ENCODE assay signal across 17 mouse cellular contexts in the genomic region with DNA sequence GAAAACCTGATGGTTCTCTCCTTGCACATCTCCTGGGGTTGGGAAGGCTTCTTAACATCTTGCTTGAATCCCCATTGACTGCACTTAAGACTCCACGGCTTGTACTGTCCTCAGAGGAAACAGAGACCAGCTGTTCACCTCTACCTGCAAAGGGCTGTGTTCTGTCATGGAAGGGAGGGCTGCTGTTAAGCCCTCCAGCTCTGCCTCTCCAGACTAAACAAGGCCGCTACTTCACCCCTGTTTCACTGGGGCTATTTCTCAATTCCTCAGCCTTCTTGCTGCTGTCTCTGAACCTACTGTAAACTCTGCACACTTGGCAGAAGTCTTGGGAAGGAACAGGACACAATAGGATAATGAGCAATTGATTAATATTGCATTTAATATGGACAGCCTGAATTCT.
DNase-seq lines count a peak whose midpoint lies in the region; ATAC-seq and TF ChIP-seq lines count a peak whose summit lies in the region.
"Had no signal": no experiment of that assay in that cellular context is flagged by ENCODE, and none has a peak within 500 bp of the region (broad histone marks: within the 10 kb centered on the region; RNA-seq: fewer than 3 reads in every experiment).

No protein-coding gene starts in this region.

- DNase-seq in intestine, embryonic 14.5 days (ENCODE audit: low spot score) = peak; percentile 63
- no peak for DNase-seq in stomach, postnatal 0 days (ENCODE audit: low spot score)
- DNase-seq in embryonic facial prominence, embryonic 14.5 days (ENCODE audit: low spot score) = peak; percentile 41
- DNase-seq in layer of hippocampus, adult 11-12 months (ENCODE audit: low spot score) = no peak
- DNase-seq: cerebellum, postnatal 10 days; heart, postnatal 36 days; kidney, postnatal 10 days; liver; lung, postnatal 36 days; right cerebral cortex, postnatal 25 days; thymus, postnatal 14 days had no signal

- no peak overlapping the region for H3K4me3 ChIP-seq in intestine, embryonic 14.5 days (ENCODE audit: low read depth, low read length)
- H3K4me3 ChIP-seq in intestine, postnatal 0 days (ENCODE audit: low read depth, low read length) = no peak overlapping the region
- no peak overlapping the region for H3K4me3 ChIP-seq in stomach, embryonic 14.5 days (ENCODE audit: low read depth, low read length)
- H3K4me3 ChIP-seq in stomach, postnatal 0 days (ENCODE audit: low read depth, low read length) = no peak overlapping the region
- no peak overlapping the region for H3K4me3 ChIP-seq in embryonic facial prominence, embryonic 14.5 days (ENCODE audit: low read depth, low read length)
- H3K4me3 ChIP-seq in stomach, embryonic 16.5 days (replicated peaks; ENCODE audit: low read length) = no peak overlapping the region
- H3K4me3 ChIP-seq: midbrain, embryonic 15.5 days; myocyte had no signal

- H3K9ac ChIP-seq in intestine, embryonic 14.5 days (ENCODE audit: low read length) = no peak overlapping the region
- no peak overlapping the region for H3K9ac ChIP-seq in intestine, postnatal 0 days (ENCODE audit: low read depth, low read length)
- H3K9ac ChIP-seq in stomach, embryonic 14.5 days (replicated peaks; ENCODE audit: low read depth, low read length) = no peak overlapping the region
- no peak overlapping the region for H3K9ac ChIP-seq in stomach, postnatal 0 days (ENCODE audit: low read length)
- no peak overlapping the region for H3K9ac ChIP-seq in embryonic facial prominence, embryonic 14.5 days (ENCODE audit: low read depth, low read length)
- no peak overlapping the region for H3K9ac ChIP-seq in stomach, embryonic 16.5 days (ENCODE audit: low read length)
- H3K9ac ChIP-seq: midbrain, embryonic 15.5 days had no signal

- no peaks in the 10 kb centered on the region for H3K36me3 ChIP-seq in intestine, embryonic 14.5 days (ENCODE audit: control insufficient read depth, insufficient read depth, low read length)
- no peaks in the 10 kb centered on the region for H3K36me3 ChIP-seq in intestine, postnatal 0 days (ENCODE audit: control insufficient read depth, insufficient read depth)
- H3K36me3 ChIP-seq in stomach, embryonic 14.5 days (ENCODE audit: control insufficient read depth, insufficient read depth, low read length) = no peaks in the 10 kb centered on the region
- no peaks in the 10 kb centered on the region for H3K36me3 ChIP-seq in stomach, postnatal 0 days (ENCODE audit: control insufficient read depth, insufficient read depth, low read length)
- no peaks in the 10 kb centered on the region for H3K36me3 ChIP-seq in embryonic facial prominence, embryonic 14.5 days (ENCODE audit: control insufficient read depth, insufficient read depth, low read length)
- H3K36me3 ChIP-seq in stomach, embryonic 16.5 days (ENCODE audit: control insufficient read depth, insufficient read depth, low read length) = no peaks in the 10 kb centered on the region
- H3K36me3 ChIP-seq: midbrain, embryonic 15.5 days had no signal

- H3K27ac ChIP-seq in intestine, embryonic 14.5 days (ENCODE audit: low read depth) = peak overlapping the region; percentile 29
- H3K27ac ChIP-seq in intestine, postnatal 0 days (ENCODE audit: low read depth, low read length) = no peak overlapping the region
- H3K27ac ChIP-seq in stomach, embryonic 14.5 days (ENCODE audit: low read length) = peak overlapping the region; percentile 58; the same call in 1 of the 2 replicates
- H3K27ac ChIP-seq in stomach, postnatal 0 days (replicated peaks) = no peak overlapping the region
- H3K27ac ChIP-seq in embryonic facial prominence, embryonic 14.5 days (replicated peaks; ENCODE audit: low read depth, low read length) = no peak overlapping the region
- peak overlapping the region; percentile 27; the same call in 1 of the 2 replicates for H3K27ac ChIP-seq in stomach, embryonic 16.5 days (ENCODE audit: low read length)
- H3K27ac ChIP-seq: hindbrain, postnatal 0 days; midbrain, embryonic 15.5 days had no signal

- ATAC-seq in intestine, embryonic 14.5 days (replicated peaks; ENCODE audit: low FRiP score, low TSS enrichment, low read depth) = peak; percentile 87
- no peak for ATAC-seq in intestine, postnatal 0 days
- peak; percentile 90 for ATAC-seq in stomach, embryonic 14.5 days (ENCODE audit: insufficient number of reproducible peaks, insufficient read depth, low FRiP score, low read depth)
- ATAC-seq in stomach, postnatal 0 days (ENCODE audit: low FRiP score, low TSS enrichment) = no peak
- peak; percentile 70; the same call in 1 of the 2 replicates for ATAC-seq in embryonic facial prominence, embryonic 14.5 days (ENCODE audit: low read depth)
- ATAC-seq in stomach, embryonic 16.5 days (ENCODE audit: insufficient read depth, low FRiP score) = peak; percentile 83; the same call in 1 of the 2 replicates
- ATAC-seq: hindbrain, postnatal 0 days; midbrain, embryonic 15.5 days had no signal

- no peaks in the 10 kb centered on the region for H3K9me3 ChIP-seq in intestine, embryonic 14.5 days (ENCODE audit: control insufficient read depth, low read length)
- no peaks in the 10 kb centered on the region for H3K9me3 ChIP-seq in intestine, postnatal 0 days (ENCODE audit: control insufficient read depth)
- H3K9me3 ChIP-seq in stomach, embryonic 14.5 days (ENCODE audit: control insufficient read depth, low read depth, low read length) = no peaks in the 10 kb centered on the region
- H3K9me3 ChIP-seq in stomach, postnatal 0 days (ENCODE audit: control insufficient read depth, low read length) = no peaks in the 10 kb centered on the region
- H3K9me3 ChIP-seq in embryonic facial prominence, embryonic 14.5 days (ENCODE audit: control insufficient read depth, low read length) = no peaks in the 10 kb centered on the region
- H3K9me3 ChIP-seq in stomach, embryonic 16.5 days (replicated peaks; ENCODE audit: control insufficient read depth, low read length) = no peaks in the 10 kb centered on the region
- H3K9me3 ChIP-seq: midbrain, embryonic 15.5 days had no signal

- 20% methylated on average over 2 of the region's 2 CpGs for WGBS in intestine, embryonic 14.5 days
- 52% methylated on average over 2 of the region's 2 CpGs for WGBS in intestine, postnatal 0 days
- 23% methylated on average over 2 of the region's 2 CpGs for WGBS in stomach, embryonic 14.5 days
- 41% methylated on average over 2 of the region's 2 CpGs for WGBS in stomach, postnatal 0 days
- 34% methylated on average over 2 of the region's 2 CpGs for WGBS in embryonic facial prominence, embryonic 14.5 days
- 41% methylated on average over 2 of the region's 2 CpGs for WGBS in stomach, embryonic 16.5 days

- no peaks in the 10 kb centered on the region for H3K27me3 ChIP-seq in intestine, embryonic 14.5 days (replicated peaks; ENCODE audit: control insufficient read depth, insufficient read depth, low read length)
- H3K27me3 ChIP-seq in intestine, postnatal 0 days (replicated peaks; ENCODE audit: control insufficient read depth, insufficient read depth, low read length) = no peaks in the 10 kb centered on the region
- no peaks in the 10 kb centered on the region for H3K27me3 ChIP-seq in stomach, embryonic 14.5 days (ENCODE audit: control insufficient read depth, insufficient read depth, low read length)
- H3K27me3 ChIP-seq in stomach, postnatal 0 days (ENCODE audit: control insufficient read depth, insufficient read depth, low read length) = no peaks in the 10 kb centered on the region
- 0 out of 2 replicates have a peak, but pooled peaks cover 3% of the 10 kb centered on the region for H3K27me3 ChIP-seq in embryonic facial prominence, embryonic 14.5 days (replicated peaks; ENCODE audit: control insufficient read depth, insufficient read depth, low read length)
- H3K27me3 ChIP-seq in stomach, embryonic 16.5 days (ENCODE audit: control insufficient read depth, insufficient read depth, low read length) = no peaks in the 10 kb centered on the region
- H3K27me3 ChIP-seq: midbrain, embryonic 15.5 days had no signal

- no peak overlapping the region for H3K4me2 ChIP-seq in intestine, embryonic 14.5 days (ENCODE audit: low read length)
- H3K4me2 ChIP-seq in intestine, postnatal 0 days (replicated peaks; ENCODE audit: low read depth) = no peak overlapping the region
- H3K4me2 ChIP-seq in stomach, embryonic 14.5 days (replicated peaks; ENCODE audit: low read depth, low read length) = no peak overlapping the region
- H3K4me2 ChIP-seq in stomach, postnatal 0 days (replicated peaks; ENCODE audit: low read depth) = no peak overlapping the region
- no peak overlapping the region for H3K4me2 ChIP-seq in embryonic facial prominence, embryonic 14.5 days (ENCODE audit: low read depth, low read length)
- H3K4me2 ChIP-seq in stomach, embryonic 16.5 days (ENCODE audit: low read depth, low read length) = no peak overlapping the region
- H3K4me2 ChIP-seq: midbrain, embryonic 15.5 days had no signal

- TF ChIP-seq EP300 in stomach, postnatal 0 days (optimal IDR thresholded peaks at IDR 0.05) = no peak

- peaks cover 32% of the 10 kb centered on the region for H3K4me1 ChIP-seq in intestine, embryonic 14.5 days (replicated peaks; ENCODE audit: control insufficient read depth, insufficient read depth, low read length)
- no peaks in the 10 kb centered on the region for H3K4me1 ChIP-seq in intestine, postnatal 0 days (replicated peaks; ENCODE audit: control insufficient read depth, insufficient read depth, low read length)
- peaks cover 13% of the 10 kb centered on the region; the same call in 1 of the 2 replicates for H3K4me1 ChIP-seq in stomach, embryonic 14.5 days (ENCODE audit: control insufficient read depth, insufficient read depth, low read length)
- H3K4me1 ChIP-seq in stomach, postnatal 0 days (replicated peaks; ENCODE audit: control insufficient read depth, insufficient read depth) = no peaks in the 10 kb centered on the region; the same call in 1 of the 2 replicates
- peaks cover 10% of the 10 kb centered on the region for H3K4me1 ChIP-seq in embryonic facial prominence, embryonic 14.5 days (ENCODE audit: control insufficient read depth, insufficient read depth, low read length)
- peaks cover 20% of the 10 kb centered on the region for H3K4me1 ChIP-seq in stomach, embryonic 16.5 days (ENCODE audit: control insufficient read depth, insufficient read depth, low read length)

- no peak for TF ChIP-seq CTCF in intestine, postnatal 0 days (IDR thresholded peaks at IDR 0.05; ENCODE audit: low read depth)
- TF ChIP-seq CTCF in stomach, postnatal 0 days (IDR thresholded peaks at IDR 0.05; ENCODE audit: low read depth) = no peak

Comparison
In these comparisons a context has a peak if more than half of its experiments do, and no peak if none do; other contexts are left out.
1. ATAC-seq: peak in intestine, embryonic 14.5 days (single experiment), stomach, embryonic 14.5 days (single experiment), embryonic facial prominence, embryonic 14.5 days (single experiment) and stomach, embryonic 16.5 days (single experiment); none in intestine, postnatal 0 days (single experiment) and stomach, postnatal 0 days (single experiment).
2. H3K27ac ChIP-seq: peak in intestine, embryonic 14.5 days (single experiment), stomach, embryonic 14.5 days (single experiment) and stomach, embryonic 16.5 days (single experiment); none in intestine, postnatal 0 days (single experiment), stomach, postnatal 0 days (single experiment) and embryonic facial prominence, embryonic 14.5 days (single experiment).
3. DNase-seq: peak in intestine, embryonic 14.5 days (single experiment) and embryonic facial prominence, embryonic 14.5 days (single experiment); none in stomach, postnatal 0 days (single experiment) and layer of hippocampus, adult 11-12 months (single experiment).